Mouse (Mus musculus) adrenal gland, adult 8-10 months (tissue): ENCODE measurements around the gene Tbx4. TPM values are rescaled to one million over a fixed set of nuclear protein-coding genes. Genes with fewer than 3 reads are reported as not detected.

Source experiments
- DNase-seq: peaks from one replicate; pipeline ENCODE4 v3.0.0; 2022
- total RNA-seq, 4 experiments: library from RNA; stranded (reverse); gene quantifications; 2 replicates each; pipeline ENCODE4 v1.2.4; 2022

Gene Tbx4
- under 1 TPM in 2 of 4 experiments, not detected in 2; 0.10 to 0.15 TPM for total RNA-seq

- DNase-seq: no peak
Measured at GRCm38 (mm10) chr11:85885665-85886428, at the start of gene Tbx4. Gene Tbx4 (plus strand): TSS chr11:85886422.

DNA sequence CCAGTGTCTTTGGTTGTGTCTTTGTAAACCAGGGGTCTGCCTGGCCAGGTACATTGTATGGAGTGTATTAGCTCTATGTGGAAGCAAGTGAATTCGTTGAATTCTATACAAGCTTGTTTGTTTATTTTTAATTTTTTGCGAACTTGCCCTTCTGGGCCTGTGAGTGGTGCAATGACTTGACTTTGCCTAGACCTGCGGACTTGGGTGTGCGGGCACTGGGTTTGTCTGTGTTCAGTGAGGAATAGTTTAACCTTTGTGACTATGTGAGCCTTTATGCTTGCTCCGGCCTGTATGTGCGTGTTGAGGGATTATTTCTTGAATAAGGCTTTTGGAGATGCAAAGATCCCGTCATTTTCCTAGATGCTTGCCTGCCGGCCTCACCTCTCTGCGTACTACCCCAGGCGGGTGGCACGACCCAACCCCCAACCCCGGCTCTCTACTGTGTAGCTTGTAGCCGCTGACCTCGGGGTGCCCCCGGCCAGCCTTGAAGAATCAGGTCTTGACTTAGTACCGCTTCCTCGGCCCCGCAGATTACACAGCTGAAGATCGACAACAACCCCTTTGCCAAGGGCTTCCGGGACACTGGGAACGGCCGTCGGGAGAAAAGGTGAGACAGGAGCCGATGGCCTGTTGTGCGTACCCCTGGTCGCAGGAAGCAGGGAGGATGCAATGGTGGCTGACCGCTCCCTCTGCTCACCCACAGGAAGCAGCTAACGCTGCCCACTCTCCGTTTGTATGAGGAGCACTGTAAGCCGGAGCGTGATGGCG is 49.5 kb upstream of the Tbx4 start:
- no peak for DNase-seq

GRCm38 (mm10) chr11:85837291-85837647 is 49.0 kb upstream of the Tbx4 start:
- DNase-seq: no peak

DNA sequence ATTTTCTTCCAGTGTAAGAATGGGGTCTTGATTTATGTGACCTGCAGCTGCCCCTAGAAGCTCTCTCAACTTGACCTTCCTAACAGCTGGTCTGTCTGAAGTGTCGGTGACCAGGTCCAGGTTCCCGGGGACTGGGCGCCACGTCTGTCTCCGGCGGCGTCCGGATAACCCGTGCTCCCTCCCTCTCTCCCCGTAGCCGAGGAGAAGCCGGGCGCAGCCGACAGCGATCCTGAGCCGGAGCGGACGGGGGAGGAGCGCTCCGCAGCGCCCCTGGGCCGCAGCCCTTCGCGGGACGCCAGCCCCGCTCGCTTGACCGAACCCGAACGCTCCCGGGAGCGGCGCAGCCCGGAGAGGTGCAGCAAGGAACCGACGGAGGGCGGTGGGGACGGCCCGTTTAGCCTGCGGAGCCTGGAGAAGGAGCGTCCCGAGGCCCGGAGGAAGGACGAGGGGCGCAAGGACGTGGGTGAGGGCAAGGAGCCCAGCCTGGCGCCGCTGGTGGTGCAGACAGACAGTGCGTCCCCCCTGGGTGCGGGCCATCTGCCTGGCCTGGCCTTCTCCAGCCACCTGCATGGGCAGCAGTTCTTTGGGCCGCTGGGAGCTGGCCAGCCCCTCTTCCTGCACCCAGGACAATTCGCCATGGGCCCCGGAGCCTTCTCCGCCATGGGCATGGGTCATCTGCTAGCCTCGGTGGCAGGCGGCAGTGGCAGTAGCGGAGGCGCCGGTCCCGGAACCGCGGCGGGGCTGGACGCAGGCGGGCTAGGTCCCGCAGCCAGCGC is 48.4 kb upstream of the Tbx4 start:
- no peak for DNase-seq

GRCm38 (mm10) chr11:85838424-85839257 is 47.6 kb upstream of the Tbx4 start:
- DNase-seq: no peak

GRCm38 (mm10) chr11:85839258-85840030 is 46.8 kb upstream of the Tbx4 start:
- no peak for DNase-seq

GRCm38 (mm10) chr11:85840031-85840802 is 46.0 kb upstream of the Tbx4 start:
- no peak for DNase-seq

DNA sequence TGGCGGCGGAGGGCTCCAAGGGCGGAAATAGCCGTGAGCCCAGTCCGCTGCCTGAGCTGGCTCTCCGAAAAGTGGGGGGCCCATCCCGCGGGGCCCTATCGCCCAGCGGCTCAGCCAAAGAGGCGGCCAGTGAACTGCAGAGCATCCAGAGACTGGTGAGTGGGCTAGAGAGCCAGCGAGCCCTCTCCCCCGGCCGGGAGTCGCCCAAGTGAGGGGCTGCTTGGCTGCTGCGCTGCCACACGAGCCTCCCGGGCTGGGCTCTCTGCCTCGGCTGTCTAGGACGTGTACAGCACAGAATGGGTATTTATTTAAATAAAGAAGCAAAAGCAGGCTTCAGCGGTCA is 45.4 kb upstream of the Tbx4 start:
- DNase-seq: no peak

GRCm38 (mm10) chr11:85841211-85841681 is 45.0 kb upstream of the Tbx4 start:
- no peak for DNase-seq

DNA sequence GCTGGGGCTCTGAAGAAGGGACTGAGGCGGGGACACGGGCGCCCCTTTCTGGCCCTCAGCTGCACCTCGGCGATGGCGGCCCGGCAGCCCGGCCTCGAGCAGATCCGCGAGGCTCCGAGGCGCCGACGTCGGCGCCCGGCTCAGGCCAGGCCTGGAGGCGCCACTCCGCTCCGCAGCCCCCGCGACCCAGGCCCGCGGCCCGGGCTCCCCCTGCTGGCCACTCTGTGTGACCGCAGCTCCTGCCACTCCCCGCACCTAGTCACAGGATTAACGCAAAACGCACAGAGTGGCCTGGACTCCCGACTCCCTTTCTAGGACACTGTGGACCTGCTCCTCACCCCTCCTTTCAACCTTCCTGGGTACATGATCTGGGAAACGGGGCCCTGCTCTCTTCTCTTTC is 44.2 kb upstream of the Tbx4 start:
- DNase-seq: no peak

DNA sequence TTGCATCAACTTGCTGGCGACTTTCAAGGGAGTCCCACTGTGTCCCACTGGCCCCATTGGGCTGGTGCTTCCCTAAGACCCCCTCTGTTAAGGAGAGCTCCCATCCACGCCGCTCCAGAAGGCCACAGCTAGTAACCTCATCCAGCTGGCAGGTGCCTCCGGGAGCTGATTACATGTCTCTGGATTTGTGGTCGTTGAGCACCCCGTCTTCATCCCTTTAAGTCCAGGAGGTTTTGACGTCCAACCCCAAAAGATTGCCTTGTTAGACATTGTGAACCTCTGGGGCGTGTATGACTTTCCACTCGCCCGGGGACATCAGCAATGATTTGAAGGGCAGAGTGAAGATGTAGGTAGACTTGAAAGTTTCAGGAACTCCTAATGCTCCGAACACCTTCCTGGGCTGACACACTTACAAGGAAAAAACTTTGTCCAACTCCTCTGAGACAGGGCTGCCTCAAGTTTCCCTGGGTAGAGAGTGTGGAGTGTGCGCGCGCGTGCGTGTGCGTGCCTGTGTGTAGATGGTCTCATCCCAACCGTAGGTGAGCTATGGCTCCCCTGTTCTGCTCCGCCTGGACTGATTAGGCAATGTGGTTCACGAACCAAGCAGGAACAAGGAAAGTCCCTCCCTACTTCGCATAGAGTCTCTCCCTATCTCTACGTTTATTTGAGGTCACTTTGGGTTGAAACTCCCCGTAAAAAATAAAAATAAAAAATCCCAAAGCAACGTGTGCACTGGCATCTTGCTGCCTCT is 43.5 kb upstream of the Tbx4 start:
- DNase-seq: no peak

- DNase-seq: peak; percentile 77
Measured at GRCm38 (mm10) chr11:85843347-85843692, 42.9 kb upstream of the Tbx4 start.

GRCm38 (mm10) chr11:85844144-85844965 is 41.9 kb upstream of the Tbx4 start:
- DNase-seq: peak; percentile 88

DNA sequence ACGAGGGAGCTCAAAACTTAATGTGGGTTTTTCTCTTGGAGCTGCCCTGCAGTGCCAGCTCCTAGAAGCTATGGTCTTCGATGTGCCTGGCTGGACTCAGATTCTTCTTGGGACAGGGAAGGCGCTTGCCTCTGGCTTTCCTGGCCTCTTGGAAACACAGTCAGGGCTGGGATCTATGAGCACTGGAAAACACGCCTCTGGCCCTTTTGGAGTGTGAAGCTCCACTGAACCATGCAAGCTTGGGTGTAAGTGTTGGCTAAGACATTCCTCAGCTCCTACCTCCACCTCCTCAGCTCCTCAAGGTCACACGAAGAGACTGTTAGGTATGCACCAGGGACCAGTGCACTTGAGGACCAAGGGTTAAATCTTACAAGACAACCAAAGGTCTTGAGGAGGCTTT is 41.3 kb upstream of the Tbx4 start:
- DNase-seq: no peak

- DNase-seq: no peak
Measured at GRCm38 (mm10) chr11:85845921-85846320, 40.3 kb upstream of the Tbx4 start.

DNA sequence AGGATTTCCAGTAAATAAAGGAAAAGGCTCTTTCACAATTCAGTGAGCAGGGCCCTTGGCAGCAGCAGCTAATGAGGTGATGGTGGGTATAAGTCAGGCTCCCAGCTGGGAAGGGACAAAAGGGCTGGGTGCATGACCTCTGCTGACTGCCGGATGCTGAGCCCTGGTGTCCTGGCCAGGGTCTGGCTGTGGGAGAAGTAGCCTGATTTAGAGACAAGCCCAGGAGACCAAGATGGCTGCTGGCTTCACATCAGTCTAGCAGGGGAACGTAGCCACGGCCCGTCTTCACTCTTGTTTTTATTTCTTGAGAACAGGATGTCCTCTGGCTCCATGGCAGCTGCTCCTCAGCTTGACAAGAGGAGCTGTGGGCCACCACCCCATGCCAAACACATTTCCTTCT is 39.7 kb upstream of the Tbx4 start:
- DNase-seq: no peak

GRCm38 (mm10) chr11:85849037-85849436 is 37.2 kb upstream of the Tbx4 start:
- DNase-seq: peak; percentile 75

DNA sequence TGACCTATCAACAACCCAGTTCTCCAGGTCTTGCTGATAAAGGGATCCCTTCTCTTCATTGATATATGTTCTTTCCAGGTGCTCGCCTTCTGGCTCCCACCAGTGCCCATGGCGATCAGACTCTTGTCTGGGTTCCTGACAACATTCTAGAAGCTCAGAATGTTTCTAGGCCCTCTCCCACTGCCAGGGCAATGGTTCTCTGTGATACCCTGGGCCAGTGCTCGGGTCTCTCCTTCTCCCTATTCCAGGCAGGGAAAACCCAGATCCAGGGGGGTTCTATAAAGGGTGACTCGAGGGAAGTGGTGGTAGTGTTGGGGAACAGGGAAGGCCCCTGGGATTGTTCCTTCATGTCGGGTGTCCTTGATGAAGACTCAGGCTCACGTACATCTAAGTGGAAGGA is 36.0 kb upstream of the Tbx4 start, which contains the start of gene Gm11444:
Gene Gm11444 (minus strand): TSS at position 101 of the 400 bp plus-strand sequence.
- DNase-seq: no peak

GRCm38 (mm10) chr11:85850758-85851157 is 35.5 kb upstream of the Tbx4 start:
- DNase-seq: no peak
